Mouse (Mus musculus) cerebellum, adult 2 months (tissue): Measurements from ENCODE around the gene Samd4.

Source experiments
- CTCF ChIP-seq: fragments of 200-500 bp; IDR thresholded peaks from 2 replicates; pipeline ENCODE4 v1.5.1; 2011; ENCODE audit warnings: low read depth, mild to moderate bottlenecking, control low read depth, low read length, moderate library complexity, borderline replicate concordance; ENCODE audit not compliant: insufficient read depth
- POLR2A ChIP-seq: fragments of 200-500 bp; IDR thresholded peaks from 2 replicates; pipeline ENCODE4 v1.6.1; 2011; ENCODE audit warnings: low read length, control low read depth, borderline replicate concordance; ENCODE audit not compliant: insufficient read depth

DNA sequence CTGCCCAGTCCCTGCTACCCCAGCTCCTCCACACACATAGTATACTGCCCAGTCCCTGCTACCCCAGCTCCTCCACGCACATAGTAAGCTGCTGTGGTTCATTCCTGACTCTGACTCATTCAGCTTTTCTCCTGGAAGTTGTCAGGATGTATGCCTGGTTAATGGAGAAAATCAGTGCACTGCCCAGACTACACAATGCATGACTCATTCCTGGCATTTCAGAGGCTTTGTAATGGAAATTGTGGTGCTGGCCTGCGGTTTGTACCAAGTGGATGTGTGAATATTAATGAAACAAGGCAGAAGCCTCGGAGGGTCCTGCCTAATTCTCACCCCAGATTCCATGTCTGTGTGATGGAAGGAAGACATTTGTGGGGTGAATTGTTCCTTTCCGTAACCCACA, 107.0 kb downstream of the Samd4 start:
- no peak for TF ChIP-seq CTCF
- no peak for TF ChIP-seq POLR2A
